Mouse (Mus musculus) midbrain, embryonic 15.5 days (tissue): ENCODE measurements around the gene Gpr162. TPM values are rescaled to one million over a fixed set of nuclear protein-coding genes. Genes with fewer than 3 reads are reported as not detected.
A peak's percentile ranks its signal among the peaks of the same experiment; 100 is the strongest.

Source experiments
- ATAC-seq: fragments of 200-750 bp; cut with Nextera tagmentation; replicated peaks from 2 replicates; pipeline ENCODE4 v1.8.0; 2017; ENCODE audit warnings: moderate TSS enrichment
- H3K27ac ChIP-seq: fragments of 300-500 bp; sonication (generic); 2 replicates; pipeline ENCODE4 v1.5.1; 2015; ENCODE audit warnings: mild to moderate bottlenecking, inconsistent platforms
- H3K27me3 ChIP-seq: fragments of 300-500 bp; sonication (generic); replicated peaks from 2 replicates; pipeline ENCODE4 v1.6.1; 2015; ENCODE audit warnings: inconsistent platforms
- H3K36me3 ChIP-seq: fragments of 300-500 bp; sonication (generic); replicated peaks from 2 replicates; pipeline ENCODE4 v1.6.1; 2015; ENCODE audit warnings: inconsistent platforms
- H3K4me1 ChIP-seq: fragments of 300-500 bp; sonication (generic); 2 replicates; pipeline ENCODE4 v1.6.1; 2015; ENCODE audit warnings: inconsistent platforms
- H3K4me2 ChIP-seq: fragments of 300-500 bp; sonication (generic); 2 replicates; pipeline ENCODE4 v1.6.1; 2015; ENCODE audit warnings: inconsistent platforms, mild to moderate bottlenecking, moderate library complexity
- H3K4me3 ChIP-seq: fragments of 300-500 bp; sonication (generic); 2 replicates; pipeline ENCODE4 v1.5.1; 2015; ENCODE audit warnings: mild to moderate bottlenecking, inconsistent platforms
- H3K9ac ChIP-seq: fragments of 300-500 bp; sonication (generic); 2 replicates; pipeline ENCODE4 v1.6.1; 2015; ENCODE audit warnings: mild to moderate bottlenecking, inconsistent platforms
- H3K9me3 ChIP-seq: fragments of 300-500 bp; sonication (generic); 2 replicates; pipeline ENCODE4 v1.6.1; 2016; ENCODE audit warnings: inconsistent platforms
- WGBS: fragments of 180-500 bp; shearing (Covaris S2); methylation state at CpG from one replicate; pipeline ENCODE4 v1.1.7; 2015; ENCODE audit warnings: mixed read lengths; 5-methylcytosine and 5-hydroxymethylcytosine counted together
- polyA plus RNA-seq: library from polyadenylated mRNA; unstranded; fragments of >200 nt; fragmentation: Nextera tagmentation; extraction: Ambion mirVana; gene quantifications from 2 replicates; pipeline ENCODE4 v1.2.1, GENCODE M21; 2015

Gpr162 gene
- 41.0 and 42.0 TPM in 2 replicates for polyA plus RNA-seq

DNA sequence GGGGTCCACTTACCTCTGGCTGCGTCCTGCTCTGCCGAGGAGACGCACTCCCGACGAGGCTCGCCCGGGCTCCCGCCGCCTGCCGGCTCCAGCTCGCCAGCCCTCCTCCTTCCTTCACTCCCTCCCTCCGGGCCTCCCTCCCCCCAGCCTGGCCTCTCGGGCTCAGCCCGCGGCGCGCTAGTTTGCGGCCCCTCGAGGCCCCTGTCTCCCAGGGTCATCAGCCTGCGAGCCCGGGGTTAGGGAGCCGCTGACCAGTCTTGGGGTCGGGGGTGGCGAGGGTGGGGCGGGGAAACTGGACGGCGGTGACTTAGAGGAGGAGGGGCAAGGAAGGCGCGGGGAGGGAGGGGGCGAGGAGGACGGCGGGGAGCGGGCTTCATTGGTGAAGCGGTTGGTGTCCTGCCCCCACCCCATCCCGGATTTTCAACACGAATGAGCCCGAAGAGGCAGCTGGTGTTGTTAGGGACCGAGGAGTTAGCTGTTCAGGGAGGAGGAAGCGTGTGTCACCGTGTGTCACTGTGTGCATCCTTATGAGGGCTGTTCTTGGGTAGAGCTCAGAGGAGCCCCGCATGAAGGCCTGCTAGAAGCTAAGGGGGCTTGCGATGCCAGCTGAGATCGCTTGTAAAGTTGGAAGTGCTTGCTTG lies at the start of gene Gpr162:
Gene Gpr162 (minus strand): TSS at position 326 of the 641 bp plus-strand sequence.
- Histone ChIP-seq H3K27ac (peak within 1 kb of the TSS; percentile 97), H3K4me2 (peak within 1 kb of the TSS; percentile 75), H3K27me3 (no peaks in the 10 kb centered on the region), H3K4me1 (peaks cover 68% of the 10 kb centered on the region), H3K36me3 (no peaks in the 10 kb centered on the region), H3K9ac (peak within 1 kb of the TSS; percentile 92), H3K9me3 (no peaks in the 10 kb centered on the region), H3K4me3 (peak within 1 kb of the TSS; percentile 81)
- ATAC-seq: peak; percentile 70
- WGBS: 1% methylated on average over 28 of the region's 43 CpGs

DNA sequence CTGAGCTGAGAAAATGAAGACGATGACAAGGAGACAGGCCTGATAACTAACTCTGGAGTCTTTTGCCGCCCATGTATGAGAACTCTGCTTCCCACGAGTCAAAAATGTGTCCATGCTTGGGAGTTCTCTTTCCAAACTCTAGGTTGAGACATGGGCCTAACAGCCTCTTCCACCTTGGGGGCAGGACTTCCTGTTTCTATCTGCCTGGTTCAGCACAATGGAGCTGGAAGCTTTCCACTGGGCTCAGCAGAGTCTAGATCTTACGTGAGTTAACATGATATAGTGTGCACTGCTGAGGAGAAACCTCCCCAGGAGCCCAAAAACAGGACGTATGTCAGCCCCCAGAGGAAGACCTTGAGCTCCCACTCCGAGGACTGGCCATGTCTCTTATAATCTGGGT lies 49.4 kb upstream of the Gpr162 start:
- Histone ChIP-seq H3K9ac (no peak overlapping the region), H3K4me1 (peaks cover 44% of the 10 kb centered on the region), H3K27me3 (0 out of 2 replicates have a peak, but pooled peaks cover 2% of the 10 kb centered on the region), H3K4me2 (no peak overlapping the region), H3K4me3 (no peak overlapping the region), H3K36me3 (peaks cover 20% of the 10 kb centered on the region; the same call in 1 of the 2 replicates), H3K9me3 (no peaks in the 10 kb centered on the region), H3K27ac (0 out of 2 replicates have a peak overlapping the region, but pooled peaks have one; percentile 100)
- 64% methylated on average over 6 of the region's 6 CpGs for WGBS
- ATAC-seq: no peak

DNA sequence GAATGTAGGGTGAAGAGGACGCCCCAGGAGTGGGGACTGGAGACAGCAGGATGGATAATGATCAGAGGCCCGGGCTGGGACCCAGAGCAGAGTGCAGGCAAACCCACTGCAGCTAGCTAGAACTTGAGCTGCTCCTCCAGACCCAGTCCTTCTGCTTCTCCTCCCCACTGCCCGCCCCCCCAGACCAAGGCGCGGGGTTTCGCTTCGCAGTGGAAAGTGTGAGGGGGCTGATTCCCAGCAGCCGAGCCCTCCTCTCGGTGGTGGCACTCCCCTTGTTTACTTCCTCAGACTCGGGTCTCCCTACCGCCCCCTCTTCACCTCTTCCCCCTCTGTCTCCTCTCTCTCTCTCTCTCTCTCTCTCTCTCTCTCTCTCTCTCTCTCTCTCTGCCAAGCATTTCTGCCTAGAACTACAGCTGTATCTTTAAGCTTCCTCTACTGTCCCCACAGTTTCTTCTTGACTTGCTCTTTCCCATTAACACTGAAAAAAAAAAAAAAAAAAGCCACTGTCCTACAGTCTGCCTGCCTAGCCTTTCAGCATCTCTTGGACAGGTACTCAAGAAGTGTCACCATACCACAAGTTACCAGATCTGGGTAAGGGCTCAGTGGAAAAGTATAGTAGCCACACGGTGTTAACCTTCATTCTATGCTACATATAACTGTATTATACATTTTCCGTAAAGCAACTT lies 47.9 kb upstream of the Gpr162 start, which contains the start of gene Lag3:
Gene Lag3 (minus strand): TSS at position 173 of the 686 bp plus-strand sequence.
- Histone ChIP-seq H3K9me3 (no peaks in the 10 kb centered on the region), H3K4me1 (peaks cover 41% of the 10 kb centered on the region), H3K4me2 (peak within 1 kb of the TSS; percentile 17; the same call in 1 of the 2 replicates), H3K4me3 (no peak within 1 kb of the TSS), H3K9ac (no peak within 1 kb of the TSS), H3K27ac (no peak within 1 kb of the TSS), H3K36me3 (peaks cover 20% of the 10 kb centered on the region; the same call in 1 of the 2 replicates), H3K27me3 (0 out of 2 replicates have a peak, but pooled peaks cover 2% of the 10 kb centered on the region)
- no peak for ATAC-seq
- 19% methylated on average over 13 of the region's 13 CpGs for WGBS

DNA sequence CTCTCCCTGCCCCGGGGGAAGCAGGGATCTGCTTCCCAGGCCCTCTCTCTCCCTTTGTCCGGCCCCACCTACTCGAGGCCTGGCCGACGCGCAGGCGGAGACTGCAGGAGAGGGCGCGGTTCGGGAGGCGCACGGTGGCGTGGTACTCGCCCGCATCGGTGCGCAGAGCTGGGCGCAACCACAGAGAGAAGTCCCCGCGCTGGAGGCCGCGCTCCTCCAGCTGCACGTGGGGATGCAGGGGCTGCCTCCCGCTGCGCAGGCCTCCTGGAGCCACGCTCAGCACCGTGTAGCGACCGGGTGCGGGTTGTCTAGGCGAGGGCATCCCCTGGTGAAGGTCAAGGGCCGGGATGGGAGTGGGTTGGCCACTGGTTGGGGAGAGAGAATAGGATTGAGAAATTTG lies 46.2 kb upstream of the Gpr162 start:
- peaks cover 42% of the 10 kb centered on the region for H3K4me1 ChIP-seq
- peak overlapping the region; percentile 24; the same call in 1 of the 2 replicates for H3K9ac ChIP-seq
- WGBS: 4% methylated on average over 32 of the region's 32 CpGs
- peaks cover 20% of the 10 kb centered on the region; the same call in 1 of the 2 replicates for H3K36me3 ChIP-seq
- H3K27ac ChIP-seq: peak overlapping the region; percentile 23; the same call in 1 of the 2 replicates
- no peak for ATAC-seq
- H3K4me2 ChIP-seq: peak overlapping the region; percentile 29
- H3K9me3 ChIP-seq: no peaks in the 10 kb centered on the region
- no peak overlapping the region; the same call in 1 of the 2 replicates for H3K4me3 ChIP-seq
- H3K27me3 ChIP-seq: 0 out of 2 replicates have a peak, but pooled peaks cover 2% of the 10 kb centered on the region

DNA sequence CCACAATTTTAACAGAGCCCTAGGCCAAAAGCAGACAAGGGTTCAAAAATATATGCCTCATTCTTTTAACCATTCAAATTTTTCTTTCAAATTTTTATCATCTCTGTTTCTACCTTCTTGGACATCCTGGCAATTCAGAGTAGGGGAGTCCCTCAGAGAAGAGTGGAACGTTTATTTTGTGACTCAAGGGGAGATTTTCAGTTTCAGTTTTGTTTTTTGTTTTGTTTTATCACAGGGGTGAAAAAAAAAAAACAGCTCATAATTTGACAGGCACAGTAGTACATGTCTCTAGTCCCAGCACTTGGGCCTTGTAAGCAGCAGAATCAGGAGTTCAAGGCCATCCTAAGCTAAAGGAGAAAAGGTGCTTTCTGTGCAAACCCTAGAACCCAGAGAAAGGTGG lies 44.0 kb upstream of the Gpr162 start:
- no peak overlapping the region for H3K27ac ChIP-seq
- 85% methylated on average over 1 of the region's 1 CpGs for WGBS
- no peak overlapping the region for H3K4me2 ChIP-seq
- peaks cover 42% of the 10 kb centered on the region for H3K4me1 ChIP-seq
- H3K27me3 ChIP-seq: 0 out of 2 replicates have a peak, but pooled peaks cover 2% of the 10 kb centered on the region
- no peak overlapping the region for H3K4me3 ChIP-seq
- H3K36me3 ChIP-seq: 0 out of 2 replicates have a peak, but pooled peaks cover 1% of the 10 kb centered on the region
- no peaks in the 10 kb centered on the region for H3K9me3 ChIP-seq
- H3K9ac ChIP-seq: no peak overlapping the region
- ATAC-seq: no peak

DNA sequence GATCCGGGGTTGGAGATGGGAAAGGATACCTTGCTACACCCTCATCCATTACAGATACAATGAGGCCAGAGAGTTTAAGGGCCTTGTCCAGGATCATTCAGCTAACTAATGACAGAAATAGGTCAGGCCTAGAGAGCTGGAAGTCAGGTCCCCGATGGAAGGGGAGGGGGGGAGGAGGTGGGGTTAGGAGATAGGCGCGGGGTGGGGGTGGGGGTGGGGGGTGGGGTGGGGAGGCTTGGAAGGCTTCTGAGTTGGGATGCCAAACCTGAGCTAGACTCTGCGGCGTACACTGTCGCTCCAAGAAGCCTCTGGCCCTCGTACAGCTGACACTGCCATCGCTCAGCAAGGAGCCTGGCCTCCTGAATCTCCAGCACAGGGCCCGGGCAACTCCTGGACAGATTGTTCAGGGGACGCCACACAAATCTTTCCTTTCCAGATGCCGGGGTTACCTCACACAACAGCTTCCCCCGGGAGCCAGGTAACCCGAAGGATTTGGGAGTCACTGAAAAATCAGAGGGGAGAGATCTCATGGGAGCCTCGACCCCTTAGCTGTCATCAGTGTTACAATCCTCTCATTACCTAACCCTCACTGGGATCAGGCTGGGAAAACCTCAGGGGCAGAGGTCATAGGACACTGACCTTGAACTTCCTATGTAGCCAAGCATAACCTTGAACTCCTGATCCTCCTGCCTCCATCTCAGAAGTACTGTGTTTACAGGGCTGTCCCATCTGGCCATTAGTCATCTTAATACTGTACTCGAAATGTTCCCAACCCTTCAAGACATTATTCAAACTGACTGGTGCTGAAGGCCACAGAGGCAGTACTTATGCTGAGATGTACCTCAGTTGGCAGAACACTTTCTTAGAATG lies 41.4 kb upstream of the Gpr162 start:
- Histone ChIP-seq H3K4me2 (peak overlapping the region; percentile 64), H3K4me1 (peaks cover 34% of the 10 kb centered on the region), H3K36me3 (no peaks in the 10 kb centered on the region), H3K9ac (peak overlapping the region; percentile 58), H3K9me3 (no peaks in the 10 kb centered on the region), H3K27me3 (0 out of 2 replicates have a peak, but pooled peaks cover 2% of the 10 kb centered on the region), H3K4me3 (peak overlapping the region; percentile 35), H3K27ac (peak overlapping the region; percentile 98)
- 23% methylated on average over 16 of the region's 16 CpGs for WGBS
- ATAC-seq: no peak

DNA sequence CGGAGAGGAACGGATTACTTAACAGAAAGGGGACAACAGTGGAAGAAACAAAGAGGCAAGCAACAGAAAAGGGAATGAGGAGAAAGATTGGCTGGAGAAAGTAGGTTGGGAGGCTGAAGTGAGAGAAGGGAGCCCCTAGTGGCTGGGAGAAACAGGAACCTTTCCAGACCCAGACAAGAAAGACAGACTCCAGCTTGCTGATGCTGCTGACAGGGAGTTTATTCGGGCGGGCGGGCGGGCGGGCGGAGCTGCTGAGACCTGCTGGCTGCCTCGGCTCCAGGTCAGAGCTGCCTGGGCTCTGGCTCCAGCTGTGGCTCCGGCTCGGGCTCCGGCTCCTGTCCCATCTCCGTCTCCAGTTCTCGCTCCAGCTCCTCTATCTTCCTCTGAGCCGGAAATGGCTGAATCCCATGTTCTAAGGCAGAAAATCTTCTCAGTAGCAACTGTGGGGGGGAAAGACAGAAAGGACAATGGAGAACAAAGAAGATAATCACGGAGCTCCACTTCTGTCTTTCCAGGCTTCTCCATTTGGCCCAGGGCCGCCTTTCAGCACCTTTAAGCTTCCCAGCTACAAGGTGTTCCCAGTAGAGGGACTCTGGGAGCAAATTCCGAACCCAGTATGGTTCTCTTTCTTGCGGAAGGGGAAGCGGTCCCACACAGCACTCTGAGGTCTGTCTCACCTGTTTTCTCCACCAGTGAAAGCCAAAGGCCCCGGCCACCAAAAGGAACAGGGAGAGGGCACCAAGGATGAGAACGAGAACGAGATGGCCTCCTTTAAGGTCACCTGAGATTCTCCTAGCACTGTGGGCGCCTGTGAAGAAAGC lies 40.6 kb upstream of the Gpr162 start:
- H3K27ac ChIP-seq: peak overlapping the region; percentile 98
- 5% methylated on average over 24 of the region's 24 CpGs for WGBS
- 0 out of 2 replicates have a peak, but pooled peaks cover 2% of the 10 kb centered on the region for H3K27me3 ChIP-seq
- H3K9ac ChIP-seq: peak overlapping the region; percentile 58
- no peaks in the 10 kb centered on the region for H3K9me3 ChIP-seq
- H3K4me2 ChIP-seq: peak overlapping the region; percentile 64
- peak; percentile 82 for ATAC-seq
- H3K4me3 ChIP-seq: peak overlapping the region; percentile 35
- peaks cover 27% of the 10 kb centered on the region for H3K4me1 ChIP-seq
- no peaks in the 10 kb centered on the region for H3K36me3 ChIP-seq

DNA sequence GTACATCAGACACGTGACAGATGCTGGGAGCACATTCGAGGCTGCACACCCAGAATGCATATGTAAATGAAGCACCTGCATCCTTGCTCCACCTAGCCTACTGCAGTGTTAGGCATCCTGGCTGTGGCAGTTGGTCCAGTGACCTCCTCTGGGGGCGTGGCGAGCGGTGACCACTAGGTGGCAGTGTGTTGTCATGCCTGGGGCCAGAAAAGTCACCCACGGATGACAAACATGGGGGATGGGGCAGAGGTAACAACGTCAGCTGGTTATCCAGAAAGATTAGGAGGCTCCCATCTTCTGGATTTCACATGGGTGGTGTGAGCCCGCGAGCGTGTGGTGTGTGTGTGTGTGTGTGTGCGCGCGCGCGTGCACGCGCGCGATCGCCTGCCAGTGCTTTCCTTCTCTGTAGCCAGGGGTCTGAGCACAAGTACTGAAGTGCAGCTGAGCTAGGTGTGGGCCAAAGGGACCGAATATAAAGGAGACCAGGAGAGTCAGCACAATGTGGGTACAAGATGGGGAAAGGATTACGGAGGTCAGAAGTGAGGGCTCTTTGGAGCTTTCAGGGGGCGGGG lies 39.9 kb upstream of the Gpr162 start:
- under 1% methylated on average over 23 of the region's 23 CpGs for WGBS
- peak overlapping the region; percentile 98 for H3K27ac ChIP-seq
- peaks cover 27% of the 10 kb centered on the region for H3K4me1 ChIP-seq
- ATAC-seq: peak; percentile 87
- H3K9me3 ChIP-seq: no peaks in the 10 kb centered on the region
- H3K27me3 ChIP-seq: 0 out of 2 replicates have a peak, but pooled peaks cover 2% of the 10 kb centered on the region
- H3K4me2 ChIP-seq: peak overlapping the region; percentile 64
- peak overlapping the region; percentile 35 for H3K4me3 ChIP-seq
- H3K9ac ChIP-seq: peak overlapping the region; percentile 58
- H3K36me3 ChIP-seq: no peaks in the 10 kb centered on the region

DNA sequence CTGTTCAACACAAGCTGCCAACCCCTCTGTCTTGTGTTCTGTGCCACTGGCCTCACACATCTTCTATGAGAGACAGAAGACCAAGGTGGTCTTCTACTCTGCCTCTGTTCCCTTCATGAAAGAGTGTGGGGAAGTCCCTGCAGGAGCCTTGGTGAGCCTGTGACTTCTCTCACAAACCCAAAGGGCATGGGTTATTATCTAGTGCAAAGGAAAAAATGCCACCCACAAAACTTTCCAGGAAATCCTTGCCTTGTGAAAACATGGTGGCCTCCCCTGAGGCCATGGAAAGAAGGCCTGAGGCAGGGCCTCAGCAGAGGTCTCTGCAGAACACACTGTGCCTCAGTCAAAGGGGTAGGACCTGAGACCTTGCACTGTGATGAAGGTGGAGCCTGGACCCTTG lies 38.1 kb upstream of the Gpr162 start:
- peaks cover 27% of the 10 kb centered on the region for H3K4me1 ChIP-seq
- no peak for ATAC-seq
- no peak overlapping the region for H3K4me2 ChIP-seq
- no peaks in the 10 kb centered on the region for H3K9me3 ChIP-seq
- no peak overlapping the region for H3K27ac ChIP-seq
- H3K36me3 ChIP-seq: no peaks in the 10 kb centered on the region
- no peak overlapping the region for H3K9ac ChIP-seq
- no peaks in the 10 kb centered on the region for H3K27me3 ChIP-seq
- H3K4me3 ChIP-seq: no peak overlapping the region

DNA sequence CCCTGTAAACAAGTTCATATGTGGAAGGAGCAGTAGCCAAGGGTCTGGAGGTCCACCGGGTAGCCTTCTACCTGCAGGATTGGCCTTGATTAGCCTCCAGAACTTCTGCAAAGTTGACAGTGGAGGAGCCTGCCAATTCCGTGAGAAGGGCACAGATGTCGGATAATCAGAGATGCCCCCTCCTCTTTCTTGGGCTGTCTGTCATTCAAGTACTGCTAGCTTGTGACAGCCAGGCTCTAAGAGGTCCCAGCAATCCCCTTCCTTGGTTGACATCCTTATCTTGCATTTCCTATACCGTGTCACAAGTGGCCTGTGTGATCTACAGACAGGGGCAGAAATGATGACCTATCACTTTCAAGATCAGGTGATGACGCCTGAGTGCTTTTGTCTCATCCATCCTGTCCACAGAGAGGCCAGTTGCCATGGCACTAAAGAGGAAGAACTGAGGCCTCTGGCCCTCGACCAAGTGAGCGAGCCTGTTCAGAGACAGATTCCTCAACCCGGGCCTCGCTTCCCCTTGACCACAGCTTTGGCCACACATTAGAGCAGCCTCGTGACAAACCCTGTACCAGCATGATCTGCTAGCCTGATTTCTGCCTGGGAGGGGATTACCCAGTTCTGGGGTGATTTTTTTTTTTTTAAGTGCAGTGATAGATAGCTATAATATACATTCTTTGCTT lies 37.2 kb upstream of the Gpr162 start:
- H3K4me2 ChIP-seq: no peak overlapping the region
- H3K27ac ChIP-seq: no peak overlapping the region
- 40% methylated on average over 10 of the region's 10 CpGs for WGBS

More for the DNA sequence above, 37.2 kb upstream of the Gpr162 start:
- Histone ChIP-seq H3K27me3 (no peaks in the 10 kb centered on the region), H3K9me3 (no peaks in the 10 kb centered on the region), H3K4me1 (peaks cover 27% of the 10 kb centered on the region), H3K9ac (no peak overlapping the region), H3K36me3 (no peaks in the 10 kb centered on the region), H3K4me3 (no peak overlapping the region)
- no peak for ATAC-seq
